9 mouse cellular contexts compared by ENCODE assay signal in genomic region chr1:191084951-191085559, GRCm38 (mm10). TPM values are rescaled to one million over a fixed set of nuclear protein-coding genes. Genes with fewer than 3 reads are reported as not detected.
A peak's percentile ranks its signal among the peaks of the same experiment; 100 is the strongest.
DNase-seq lines count a peak whose midpoint lies in the region; ATAC-seq lines count a peak whose summit lies in the region.
"Had no signal": no experiment of that assay in that cellular context is flagged by ENCODE, and none has a peak within 500 bp of the region (broad histone marks: within the 10 kb centered on the region; RNA-seq: fewer than 3 reads in every experiment).

No protein-coding gene starts in this region.

- H3K36me3 ChIP-seq in hindbrain, embryonic 14.5 days (replicated peaks; ENCODE audit: control insufficient read depth, insufficient read depth) = no peaks in the 10 kb centered on the region; the same call in 1 of the 2 replicates
- H3K36me3 ChIP-seq in hindbrain, embryonic 16.5 days (ENCODE audit: control insufficient read depth, insufficient read depth, low read length) = no peaks in the 10 kb centered on the region
- peaks cover 62% of the 10 kb centered on the region for H3K36me3 ChIP-seq in limb, embryonic 10.5 days

- DNase-seq in hindbrain, embryonic 14.5 days (ENCODE audit: low spot score) = peak; percentile 57
- peak; percentile 51 for DNase-seq in 416B (ENCODE audit: low read depth)
- DNase-seq in CD4-positive helper T cell, adult 2 months (ENCODE audit: low read depth, low spot score) = peak; percentile 40
- DNase-seq in limb, embryonic 10.5 days (ENCODE audit: low spot score) = peak; percentile 76
- peak; percentile 44 for DNase-seq in retina, postnatal 7 days (ENCODE audit: low read depth, low spot score)

- ATAC-seq in hindbrain, embryonic 14.5 days (ENCODE audit: low FRiP score) = no peak
- no peak for ATAC-seq in hindbrain, embryonic 16.5 days
- ATAC-seq in common myeloid progenitor, adult 5-6 weeks (replicated peaks; ENCODE audit: low read depth, poor library complexity, severe bottlenecking) = peak; percentile 40

- no peak overlapping the region for H3K9ac ChIP-seq in hindbrain, embryonic 14.5 days
- no peak overlapping the region for H3K9ac ChIP-seq in hindbrain, embryonic 16.5 days (ENCODE audit: low read depth, low read length)
- H3K9ac ChIP-seq: midbrain, embryonic 12.5 days had no signal

- no peaks in the 10 kb centered on the region for H3K9me3 ChIP-seq in hindbrain, embryonic 14.5 days (ENCODE audit: control insufficient read depth, low read length)
- H3K9me3 ChIP-seq in hindbrain, embryonic 16.5 days (ENCODE audit: control insufficient read depth, low read length) = no peaks in the 10 kb centered on the region
- H3K9me3 ChIP-seq in limb, embryonic 10.5 days (replicated peaks) = no peaks in the 10 kb centered on the region
- H3K9me3 ChIP-seq: midbrain, embryonic 12.5 days had no signal

- H3K4me2 ChIP-seq in hindbrain, embryonic 14.5 days (replicated peaks) = no peak overlapping the region
- H3K4me2 ChIP-seq in hindbrain, embryonic 16.5 days (ENCODE audit: low read length) = no peak overlapping the region
- H3K4me2 ChIP-seq: midbrain, embryonic 12.5 days had no signal

- no peak overlapping the region for H3K4me3 ChIP-seq in hindbrain, embryonic 14.5 days (replicated peaks; ENCODE audit: low read length)
- H3K4me3 ChIP-seq in hindbrain, embryonic 16.5 days (ENCODE audit: low read length) = no peak overlapping the region
- no peak overlapping the region for H3K4me3 ChIP-seq in limb, embryonic 10.5 days
- H3K4me3 ChIP-seq: midbrain, embryonic 12.5 days had no signal

- H3K27me3 ChIP-seq in hindbrain, embryonic 14.5 days (ENCODE audit: control insufficient read depth, insufficient read depth, low read length) = no peaks in the 10 kb centered on the region
- H3K27me3 ChIP-seq in hindbrain, embryonic 16.5 days (replicated peaks; ENCODE audit: control insufficient read depth, insufficient read depth, low read length) = no peaks in the 10 kb centered on the region
- no peaks in the 10 kb centered on the region for H3K27me3 ChIP-seq in limb, embryonic 10.5 days (ENCODE audit: low read depth, poor library complexity, severe bottlenecking)
- H3K27me3 ChIP-seq: midbrain, embryonic 12.5 days had no signal

- 80% methylated on average over 5 of the region's 5 CpGs for WGBS in hindbrain, embryonic 14.5 days
- 68% methylated on average over 5 of the region's 5 CpGs for WGBS in hindbrain, embryonic 16.5 days
- 82% methylated on average over 5 of the region's 5 CpGs for WGBS in limb, embryonic 10.5 days

- no peak overlapping the region for H3K27ac ChIP-seq in hindbrain, embryonic 14.5 days
- H3K27ac ChIP-seq in hindbrain, embryonic 16.5 days (ENCODE audit: low read depth, low read length) = no peak overlapping the region
- H3K27ac ChIP-seq in limb, embryonic 10.5 days = no peak overlapping the region
- H3K27ac ChIP-seq: midbrain, embryonic 12.5 days had no signal

- H3K4me1 ChIP-seq in hindbrain, embryonic 14.5 days (replicated peaks; ENCODE audit: control insufficient read depth, insufficient read depth, low read length) = no peaks in the 10 kb centered on the region
- H3K4me1 ChIP-seq in hindbrain, embryonic 16.5 days (ENCODE audit: control insufficient read depth, insufficient read depth, low read depth, low read length) = no peaks in the 10 kb centered on the region
- no peaks in the 10 kb centered on the region for H3K4me1 ChIP-seq in limb, embryonic 10.5 days
- H3K4me1 ChIP-seq: midbrain, embryonic 12.5 days had no signal

RNA-seq across cellular contexts. Expression of gene Batf3, which starts 12.6 kb away (rescaled TPM):
- polyA plus RNA-seq in hindbrain, embryonic 14.5 days (2014; fragmentation: Nextera tagmentation; extraction: Ambion mirVana) = 1.5 and 2.2 TPM in 2 replicates
- polyA plus RNA-seq in hindbrain, embryonic 16.5 days (2015; fragmentation: Nextera tagmentation; extraction: Ambion mirVana) = 2.5 and 3.9 TPM in 2 replicates
- 6.0 TPM in 1 of 2 replicates, not detected in the other for total RNA-seq in common myeloid progenitor, adult 5-6 weeks (2017)
- polyA plus RNA-seq in limb, embryonic 10.5 days (2016; fragmentation: Nextera tagmentation; extraction: Ambion mirVana) = 8.1 and 11.1 TPM in 2 replicates

RNA-seq across cellular contexts. Expression of gene Nsl1, which starts 22.2 kb away (rescaled TPM):
- polyA plus RNA-seq in hindbrain, embryonic 14.5 days (2014; fragmentation: Nextera tagmentation; extraction: Ambion mirVana) = 3.6 and 5.0 TPM in 2 replicates
- polyA plus RNA-seq in hindbrain, embryonic 16.5 days (2015; fragmentation: Nextera tagmentation; extraction: Ambion mirVana) = 3.6 and 3.9 TPM in 2 replicates
- 10.2 and 13.3 TPM in 2 replicates for total RNA-seq in common myeloid progenitor, adult 5-6 weeks (2017)
- polyA plus RNA-seq in limb, embryonic 10.5 days (2016; fragmentation: Nextera tagmentation; extraction: Ambion mirVana) = 36.3 and 37.5 TPM in 2 replicates

RNA-seq across cellular contexts. Expression of gene Tatdn3, which starts 22.3 kb away (rescaled TPM):
- 13.1 and 14.9 TPM in 2 replicates for polyA plus RNA-seq in hindbrain, embryonic 14.5 days (2014; fragmentation: Nextera tagmentation; extraction: Ambion mirVana)
- 16.2 and 16.9 TPM in 2 replicates for polyA plus RNA-seq in hindbrain, embryonic 16.5 days (2015; fragmentation: Nextera tagmentation; extraction: Ambion mirVana)
- 16.9 and 24.8 TPM in 2 replicates for total RNA-seq in common myeloid progenitor, adult 5-6 weeks (2017)
- 10.4 and 12.5 TPM in 2 replicates for polyA plus RNA-seq in limb, embryonic 10.5 days (2016; fragmentation: Nextera tagmentation; extraction: Ambion mirVana)

RNA-seq across cellular contexts. Expression of gene Spata45, which starts 48.6 kb away (rescaled TPM):
- polyA plus RNA-seq in hindbrain, embryonic 14.5 days (2014; fragmentation: Nextera tagmentation; extraction: Ambion mirVana) = not detected in 2 replicates
- not detected in 2 replicates for polyA plus RNA-seq in hindbrain, embryonic 16.5 days (2015; fragmentation: Nextera tagmentation; extraction: Ambion mirVana)
- total RNA-seq in common myeloid progenitor, adult 5-6 weeks (2017) = not detected in 2 replicates
- not detected in 2 replicates for polyA plus RNA-seq in limb, embryonic 10.5 days (2016; fragmentation: Nextera tagmentation; extraction: Ambion mirVana)
- polyA plus RNA-seq: frontal cortex, adult 2 months; midbrain, embryonic 12.5 days had no signal

RNA-seq across cellular contexts. Expression of gene Flvcr1, which starts 59.1 kb away (rescaled TPM):
- polyA plus RNA-seq in hindbrain, embryonic 14.5 days (2014; fragmentation: Nextera tagmentation; extraction: Ambion mirVana) = 10.3 and 11.6 TPM in 2 replicates
- polyA plus RNA-seq in hindbrain, embryonic 16.5 days (2015; fragmentation: Nextera tagmentation; extraction: Ambion mirVana) = 8.5 and 8.6 TPM in 2 replicates
- 21.1 and 26.6 TPM in 2 replicates for total RNA-seq in common myeloid progenitor, adult 5-6 weeks (2017)
- polyA plus RNA-seq in limb, embryonic 10.5 days (2016; fragmentation: Nextera tagmentation; extraction: Ambion mirVana) = 6.9 and 8.7 TPM in 2 replicates
